In the genomic region with DNA sequence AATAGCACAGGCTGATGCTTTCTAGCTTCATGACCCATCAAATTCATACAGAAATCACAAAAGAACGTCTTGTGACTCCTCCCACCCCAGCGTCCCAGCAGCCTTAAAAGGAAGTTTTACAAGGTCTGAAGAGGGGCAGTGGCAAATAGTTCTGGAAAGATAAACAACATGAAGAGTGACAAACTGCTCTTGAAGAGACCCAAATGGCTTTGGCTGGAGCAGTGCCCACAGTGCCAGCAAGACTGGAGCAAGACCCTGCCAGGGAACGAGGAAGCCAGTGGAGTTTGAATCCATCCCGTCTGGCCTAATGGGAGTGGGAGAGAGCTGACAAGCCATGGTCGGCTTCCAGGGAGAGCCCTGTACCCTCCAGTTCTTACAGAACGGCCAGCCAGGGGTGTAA, we compare ENCODE assay signal across 31 mouse cellular contexts. TPM values are rescaled to one million over a fixed set of nuclear protein-coding genes. Genes with fewer than 3 reads are reported as not detected.
A peak's percentile ranks its signal among the peaks of the same experiment; 100 is the strongest.
DNase-seq lines count a peak whose midpoint lies in the region; ATAC-seq and TF ChIP-seq lines count a peak whose summit lies in the region.
"Had no signal": no experiment of that assay in that cellular context is flagged by ENCODE, and none has a peak within 500 bp of the region (broad histone marks: within the 10 kb centered on the region; RNA-seq: fewer than 3 reads in every experiment).

No protein-coding gene starts in this region.

- peaks cover 9% of the 10 kb centered on the region for H3K36me3 ChIP-seq in heart, embryonic 16.5 days (ENCODE audit: control insufficient read depth, insufficient read depth)
- peaks cover 24% of the 10 kb centered on the region for H3K36me3 ChIP-seq in lung, embryonic 14.5 days (ENCODE audit: insufficient read depth)
- peaks cover 7% of the 10 kb centered on the region; the same call in 1 of the 2 replicates for H3K36me3 ChIP-seq in intestine, embryonic 16.5 days (ENCODE audit: control insufficient read depth, insufficient read depth, low read length)
- H3K36me3 ChIP-seq: G1E had no signal

- WGBS in heart, embryonic 16.5 days, result 40% methylated on average over 6 of the region's 6 CpGs
- WGBS in lung, embryonic 14.5 days, result 11% methylated on average over 6 of the region's 6 CpGs
- WGBS in intestine, embryonic 16.5 days, result 35% methylated on average over 6 of the region's 6 CpGs

- DNase-seq in cerebellum, postnatal 14 days, result peak; percentile 67 to 72
- DNase-seq in cerebellum, adult 9-11 months, result no peak
- no peak for DNase-seq in heart, adult 18-20 months
- peak; percentile 86 for DNase-seq in lung, embryonic 14.5 days
- DNase-seq in lung, postnatal 10 days, result peak; percentile 84
- DNase-seq in kidney, adult 18-20 months, result no peak
- DNase-seq: adrenal gland, adult 8-10 months; cerebellum, adult 2 months; gastrocnemius, adult 2 months; gastrocnemius, postnatal 36 days; heart, postnatal 10 days; kidney, adult 11 months; liver, postnatal 0 days; right cerebral cortex, postnatal 4 days; thymus, adult 18-20 months; thymus, postnatal 36 days had no signal

- H3K4me3 ChIP-seq in heart, embryonic 16.5 days (ENCODE audit: low read length), result no peak overlapping the region
- no peak overlapping the region for H3K4me3 ChIP-seq in lung, embryonic 14.5 days (ENCODE audit: low read depth, low read length)
- H3K4me3 ChIP-seq in intestine, embryonic 16.5 days (ENCODE audit: low read length), result no peak overlapping the region
- H3K4me3 ChIP-seq: embryonic facial prominence, embryonic 13.5 days; forebrain, embryonic 10.5 days; forebrain, embryonic 15.5 days; gastrocnemius, adult 2 months; hindbrain, embryonic 12.5 days; limb, embryonic 13.5 days; liver, embryonic 12.5 days; megakaryocyte, embryonic 14.5 days; midbrain, embryonic 12.5 days; neural tube, embryonic 13.5 days had no signal

- H3K4me2 ChIP-seq in heart, embryonic 16.5 days (ENCODE audit: low read depth, low read length), result no peak overlapping the region
- no peak overlapping the region for H3K4me2 ChIP-seq in lung, embryonic 14.5 days
- no peak overlapping the region for H3K4me2 ChIP-seq in intestine, embryonic 16.5 days (ENCODE audit: low read depth, low read length)
- H3K4me2 ChIP-seq: embryonic facial prominence, embryonic 13.5 days; forebrain, embryonic 15.5 days; hindbrain, embryonic 12.5 days; limb, embryonic 13.5 days; liver, embryonic 12.5 days; midbrain, embryonic 12.5 days; neural tube, embryonic 13.5 days had no signal

- H3K27me3 ChIP-seq in heart, embryonic 16.5 days (ENCODE audit: control insufficient read depth, insufficient read depth, low read length), result no peaks in the 10 kb centered on the region
- no peaks in the 10 kb centered on the region for H3K27me3 ChIP-seq in lung, embryonic 14.5 days (ENCODE audit: insufficient read depth, low read length)
- H3K27me3 ChIP-seq in intestine, embryonic 16.5 days (replicated peaks; ENCODE audit: control insufficient read depth, insufficient read depth, low read length), result no peaks in the 10 kb centered on the region
- H3K27me3 ChIP-seq: embryonic facial prominence, embryonic 13.5 days; forebrain, embryonic 15.5 days; hindbrain, embryonic 12.5 days; limb, embryonic 13.5 days; liver, embryonic 12.5 days; megakaryocyte, embryonic 14.5 days; midbrain, embryonic 12.5 days; neural tube, embryonic 13.5 days had no signal

- H3K27ac ChIP-seq in heart, embryonic 16.5 days (ENCODE audit: low read length), result 0 out of 2 replicates have a peak overlapping the region, but pooled peaks have one; percentile 16
- peak overlapping the region; percentile 39 for H3K27ac ChIP-seq in lung, embryonic 14.5 days (ENCODE audit: low read depth)
- no peak overlapping the region for H3K27ac ChIP-seq in intestine, embryonic 16.5 days (ENCODE audit: low read length)
- H3K27ac ChIP-seq: embryonic facial prominence, embryonic 13.5 days; forebrain, embryonic 10.5 days; forebrain, embryonic 15.5 days; gastrocnemius, adult 2 months; hindbrain, embryonic 12.5 days; hindbrain, postnatal 0 days; kidney, postnatal 0 days; limb, embryonic 13.5 days; liver, embryonic 12.5 days; midbrain, embryonic 12.5 days; neural tube, embryonic 13.5 days; stomach, postnatal 0 days had no signal

- H3K9me3 ChIP-seq in heart, embryonic 16.5 days (replicated peaks; ENCODE audit: control insufficient read depth, low read length), result no peaks in the 10 kb centered on the region
- no peaks in the 10 kb centered on the region for H3K9me3 ChIP-seq in lung, embryonic 14.5 days (ENCODE audit: low read depth, low read length)
- H3K9me3 ChIP-seq in intestine, embryonic 16.5 days (ENCODE audit: control insufficient read depth, low read length), result no peaks in the 10 kb centered on the region
- H3K9me3 ChIP-seq: embryonic facial prominence, embryonic 13.5 days; forebrain, embryonic 10.5 days; forebrain, embryonic 15.5 days; G1E; hindbrain, embryonic 12.5 days; limb, embryonic 13.5 days; liver, embryonic 12.5 days; midbrain, embryonic 12.5 days; neural tube, embryonic 13.5 days had no signal

- no peak for ATAC-seq in heart, embryonic 16.5 days (replicated peaks; ENCODE audit: extremely low read depth, insufficient read depth, low FRiP score)
- peak; percentile 31 for ATAC-seq in lung, embryonic 14.5 days (ENCODE audit: insufficient read depth)
- ATAC-seq in intestine, embryonic 16.5 days, result no peak
- ATAC-seq: forebrain, embryonic 15.5 days; hindbrain, postnatal 0 days; liver, embryonic 12.5 days; liver, postnatal 0 days had no signal

- no peak for TF ChIP-seq CTCF in lung, embryonic 14.5 days (IDR thresholded peaks at IDR 0.05; ENCODE audit: low read depth)

- no peak overlapping the region for H3K9ac ChIP-seq in heart, embryonic 16.5 days (ENCODE audit: low read length)
- H3K9ac ChIP-seq in lung, embryonic 14.5 days, result no peak overlapping the region
- H3K9ac ChIP-seq in intestine, embryonic 16.5 days (ENCODE audit: low read depth, low read length), result no peak overlapping the region
- H3K9ac ChIP-seq: embryonic facial prominence, embryonic 13.5 days; forebrain, embryonic 15.5 days; hindbrain, embryonic 12.5 days; limb, embryonic 13.5 days; liver, embryonic 12.5 days; liver, postnatal 0 days; midbrain, embryonic 12.5 days; neural tube, embryonic 13.5 days had no signal

- H3K4me1 ChIP-seq in heart, embryonic 16.5 days (ENCODE audit: control insufficient read depth, insufficient read depth, low read length), result peaks cover 15% of the 10 kb centered on the region
- H3K4me1 ChIP-seq in lung, embryonic 14.5 days (ENCODE audit: insufficient read depth), result peaks cover 18% of the 10 kb centered on the region
- H3K4me1 ChIP-seq in intestine, embryonic 16.5 days (ENCODE audit: control insufficient read depth, insufficient read depth, low read length), result peaks cover 11% of the 10 kb centered on the region
- H3K4me1 ChIP-seq: embryonic facial prominence, embryonic 13.5 days; forebrain, embryonic 10.5 days; forebrain, embryonic 15.5 days; hindbrain, embryonic 12.5 days; limb, embryonic 13.5 days; midbrain, embryonic 12.5 days; neural tube, embryonic 13.5 days had no signal

RNA-seq across cellular contexts. Expression of a gene that starts 25.3 kb away (rescaled TPM):
- polyA plus RNA-seq in heart, embryonic 16.5 days (2015; fragmentation: Nextera tagmentation; extraction: Ambion mirVana), result 20.4 and 25.8 TPM in 2 replicates
- total RNA-seq in heart, adult 18-20 months (2021), result 10 to 100 TPM; 41.0 to 41.7 TPM
- polyA plus RNA-seq in lung, embryonic 14.5 days (2014; fragmentation: Nextera tagmentation; extraction: Ambion mirVana), result 32.6 and 34.6 TPM in 2 replicates
- 22.1 and 23.1 TPM in 2 replicates for polyA plus RNA-seq in intestine, embryonic 16.5 days (2015; fragmentation: Nextera tagmentation; extraction: Ambion mirVana)

Comparison
In these comparisons a context has a peak if more than half of its experiments do, and no peak if none do; other contexts are left out.
1. DNase-seq: peak in cerebellum, postnatal 14 days (2 of 2), lung, embryonic 14.5 days (single experiment) and lung, postnatal 10 days (single experiment); none in cerebellum, adult 9-11 months (single experiment), heart, adult 18-20 months (0 of 2) and kidney, adult 18-20 months (single experiment).